Comparison of ENCODE assay signal across 8 mouse cellular contexts in the genomic region with DNA sequence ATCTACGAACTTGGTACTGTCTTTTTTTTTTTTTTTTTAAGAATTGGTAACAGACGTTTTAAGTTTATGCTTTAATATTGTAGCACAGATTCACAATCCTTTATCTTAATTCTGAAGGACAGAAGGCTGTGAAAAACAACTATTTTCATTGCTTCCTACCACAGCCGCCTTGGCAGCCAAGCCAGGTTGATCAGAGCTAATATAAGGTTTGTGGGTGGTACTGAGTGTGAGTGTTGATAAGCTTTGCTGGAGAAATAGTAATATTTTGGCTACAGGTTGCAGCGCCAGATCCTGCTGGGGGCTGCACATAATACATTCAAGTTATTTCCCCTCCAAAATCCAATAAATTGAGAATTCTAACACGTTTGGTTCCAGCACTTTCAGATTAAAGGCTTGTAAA. TPM values are rescaled to one million over a fixed set of nuclear protein-coding genes. Genes with fewer than 3 reads are reported as not detected.
A peak's percentile ranks its signal among the peaks of the same experiment; 100 is the strongest.
DNase-seq lines count a peak whose midpoint lies in the region; ATAC-seq and TF ChIP-seq lines count a peak whose summit lies in the region.

No protein-coding gene starts in this region.

- peaks cover 6% of the 10 kb centered on the region for H3K36me3 ChIP-seq in lung, embryonic 16.5 days (ENCODE audit: control insufficient read depth, insufficient read depth, low read length)
- peaks cover 26% of the 10 kb centered on the region for H3K36me3 ChIP-seq in limb, embryonic 13.5 days
- H3K36me3 ChIP-seq in stomach, embryonic 14.5 days (ENCODE audit: control insufficient read depth, insufficient read depth, low read length), result peaks cover 19% of the 10 kb centered on the region

- no peak for DNase-seq in lung, adult 18-20 months
- DNase-seq in urinary bladder, postnatal 4 days (ENCODE audit: low spot score in 2 of 2), result no peak
- DNase-seq in adrenal gland, adult (ENCODE audit: inconsistent age in 2 of 2, low spot score in 1 of 2), result no peak

- H3K9ac ChIP-seq in lung, embryonic 16.5 days (ENCODE audit: low read length), result peak overlapping the region; percentile 54; the same call in 1 of the 2 replicates
- H3K9ac ChIP-seq in limb, embryonic 13.5 days, result peak overlapping the region; percentile 59; the same call in 1 of the 2 replicates
- peak overlapping the region; percentile 68 for H3K9ac ChIP-seq in stomach, embryonic 14.5 days (replicated peaks; ENCODE audit: low read depth, low read length)

- no peaks in the 10 kb centered on the region for H3K27me3 ChIP-seq in lung, embryonic 16.5 days (ENCODE audit: control insufficient read depth, insufficient read depth, low read depth, low read length)
- H3K27me3 ChIP-seq in limb, embryonic 13.5 days, result no peaks in the 10 kb centered on the region
- H3K27me3 ChIP-seq in stomach, embryonic 14.5 days (ENCODE audit: control insufficient read depth, insufficient read depth, low read length), result no peaks in the 10 kb centered on the region

- H3K4me1 ChIP-seq in lung, embryonic 16.5 days (replicated peaks; ENCODE audit: control insufficient read depth, insufficient read depth, low read length), result peaks cover 11% of the 10 kb centered on the region
- peaks cover 4% of the 10 kb centered on the region for H3K4me1 ChIP-seq in embryonic fibroblast, embryonic 13.5 days (ENCODE audit: control insufficient read depth, insufficient read depth, low read length)
- H3K4me1 ChIP-seq in limb, embryonic 13.5 days, result peaks cover 35% of the 10 kb centered on the region
- peaks cover 19% of the 10 kb centered on the region; the same call in 1 of the 2 replicates for H3K4me1 ChIP-seq in stomach, embryonic 14.5 days (ENCODE audit: control insufficient read depth, insufficient read depth, low read length)

- WGBS in lung, embryonic 16.5 days, result 37% methylated on average over 5 of the region's 5 CpGs
- 44% methylated on average over 5 of the region's 5 CpGs for WGBS in limb, embryonic 13.5 days
- 39% methylated on average over 5 of the region's 5 CpGs for WGBS in stomach, embryonic 14.5 days

- H3K27ac ChIP-seq in lung, embryonic 16.5 days (ENCODE audit: low read length), result no peak overlapping the region
- H3K27ac ChIP-seq in embryonic fibroblast, embryonic 13.5 days (ENCODE audit: insufficient read depth, low read length), result no peak overlapping the region
- H3K27ac ChIP-seq in limb, embryonic 13.5 days, result no peak overlapping the region
- H3K27ac ChIP-seq in stomach, embryonic 14.5 days (ENCODE audit: low read length), result no peak overlapping the region

- H3K9me3 ChIP-seq in lung, embryonic 16.5 days (ENCODE audit: control insufficient read depth, low read length), result no peaks in the 10 kb centered on the region
- no peaks in the 10 kb centered on the region for H3K9me3 ChIP-seq in limb, embryonic 13.5 days
- H3K9me3 ChIP-seq in stomach, embryonic 14.5 days (ENCODE audit: control insufficient read depth, low read depth, low read length), result no peaks in the 10 kb centered on the region

- no peak for ATAC-seq in lung, embryonic 16.5 days (ENCODE audit: low read depth)
- ATAC-seq in limb, embryonic 13.5 days (ENCODE audit: low FRiP score, low read depth), result no peak
- ATAC-seq in stomach, embryonic 14.5 days (ENCODE audit: insufficient number of reproducible peaks, insufficient read depth, low FRiP score, low read depth), result no peak
- ATAC-seq in megakaryocyte progenitor cell, adult 5-6 weeks (replicated peaks; ENCODE audit: poor library complexity), result no peak

- no peak for TF ChIP-seq CTCF in embryonic fibroblast, embryonic 13.5 days (IDR thresholded peaks at IDR 0.05; ENCODE audit: borderline replicate concordance, insufficient read depth, low read length)

- no peak for TF ChIP-seq POLR2A in embryonic fibroblast, embryonic 13.5 days (IDR thresholded peaks at IDR 0.05; ENCODE audit: low read depth, low read length)

- H3K4me3 ChIP-seq in lung, embryonic 16.5 days (ENCODE audit: low read length), result peak overlapping the region; percentile 41
- peak overlapping the region; percentile 81 for H3K4me3 ChIP-seq in embryonic fibroblast, embryonic 13.5 days (ENCODE audit: insufficient read depth, low read length)
- H3K4me3 ChIP-seq in limb, embryonic 13.5 days, result peak overlapping the region; percentile 95
- peak overlapping the region; percentile 83 for H3K4me3 ChIP-seq in stomach, embryonic 14.5 days (ENCODE audit: low read depth, low read length)

- H3K4me2 ChIP-seq in lung, embryonic 16.5 days (ENCODE audit: low read depth, low read length), result peak overlapping the region; percentile 69
- H3K4me2 ChIP-seq in limb, embryonic 13.5 days (replicated peaks), result peak overlapping the region; percentile 74
- H3K4me2 ChIP-seq in stomach, embryonic 14.5 days (replicated peaks; ENCODE audit: low read depth, low read length), result peak overlapping the region; percentile 85

RNA-seq across cellular contexts. Expression of a gene that starts 1.1 kb away (rescaled TPM):
- polyA plus RNA-seq in lung, embryonic 16.5 days (2015; fragmentation: Nextera tagmentation; extraction: Ambion mirVana), result 26.4 and 27.1 TPM in 2 replicates
- 24.5 and 28.0 TPM in 2 replicates for polyA plus RNA-seq in embryonic fibroblast, embryonic 13.5 days (2011; ENCODE audit: insufficient read length, low read depth, missing spikeins)
- polyA plus RNA-seq in limb, embryonic 13.5 days (2015; fragmentation: Nextera tagmentation; extraction: Ambion mirVana), result 37.8 and 41.5 TPM in 2 replicates
- polyA plus RNA-seq in stomach, embryonic 14.5 days (2014; fragmentation: Nextera tagmentation; extraction: Ambion mirVana), result 56.5 and 56.7 TPM in 2 replicates
- total RNA-seq in megakaryocyte progenitor cell, adult 5-6 weeks (2015), result 28.4 and 34.7 TPM in 2 replicates
- total RNA-seq in megakaryocyte progenitor cell, adult 5-6 weeks (2017), result 35.4 and 42.4 TPM in 2 replicates

RNA-seq across cellular contexts. Expression of a gene that starts 56.9 kb away (rescaled TPM):
- polyA plus RNA-seq in lung, embryonic 16.5 days (2015; fragmentation: Nextera tagmentation; extraction: Ambion mirVana), result 1.3 and 1.6 TPM in 2 replicates
- 3.4 and 4.9 TPM in 2 replicates for polyA plus RNA-seq in embryonic fibroblast, embryonic 13.5 days (2011; ENCODE audit: insufficient read length, low read depth, missing spikeins)
- 6.9 and 7.4 TPM in 2 replicates for polyA plus RNA-seq in limb, embryonic 13.5 days (2015; fragmentation: Nextera tagmentation; extraction: Ambion mirVana)
- 6.0 and 6.6 TPM in 2 replicates for polyA plus RNA-seq in stomach, embryonic 14.5 days (2014; fragmentation: Nextera tagmentation; extraction: Ambion mirVana)
- 0.15 and 0.30 TPM in 2 replicates for total RNA-seq in megakaryocyte progenitor cell, adult 5-6 weeks (2015)
- 0.03 TPM in 1 of 2 replicates, not detected in the other for total RNA-seq in megakaryocyte progenitor cell, adult 5-6 weeks (2017)

Comparison
In these comparisons a context has a peak if more than half of its experiments do, and no peak if none do; other contexts are left out.
1. H3K4me3 ChIP-seq: peak in every context shown above with its lines; median percentile 95 in limb, embryonic 13.5 days; 83 in stomach, embryonic 14.5 days; 81 in embryonic fibroblast, embryonic 13.5 days; 41 in lung, embryonic 16.5 days.